Mouse (Mus musculus): ENCODE data around the gene Tbx15. TPM values are rescaled to one million over a fixed set of nuclear protein-coding genes. Genes with fewer than 3 reads are reported as not detected.
A peak's percentile ranks its signal among the peaks of the same experiment; 100 is the strongest.

Gene Tbx15
- polyA plus RNA-seq, 1 experiment = 5.0 TPM

DNA sequence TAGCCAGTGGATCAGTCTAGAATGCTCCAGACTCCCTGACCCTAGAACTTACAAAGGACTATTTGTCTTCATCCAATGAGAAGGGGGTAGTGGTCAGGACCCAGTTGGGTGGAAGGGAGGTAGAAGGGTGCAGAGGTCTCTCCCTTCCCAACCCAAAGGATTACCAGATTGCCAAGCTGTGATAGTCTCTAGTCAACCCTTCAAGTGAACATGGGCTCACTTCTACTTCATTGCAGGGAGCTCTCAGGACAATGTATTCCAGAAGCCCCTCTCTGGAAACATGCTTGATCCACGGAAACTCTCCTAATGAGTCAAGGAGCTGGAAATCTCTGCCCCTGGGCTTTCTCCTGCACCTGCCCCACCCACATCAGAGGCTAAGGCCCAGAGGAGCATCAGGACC is 1.5 kb upstream of the Tbx15 start:
- no peaks in the 10 kb centered on the region for H3K27me3 ChIP-seq (ENCODE audit: control insufficient read depth, insufficient read depth, insufficient read length)
- H3ac ChIP-seq (ENCODE audit: control insufficient read depth, insufficient read length, low read depth) = no peak overlapping the region
- H3K79me2 ChIP-seq (ENCODE audit: control insufficient read depth, insufficient read depth) = no peaks in the 10 kb centered on the region
- TF ChIP-seq MYOG (IDR thresholded peaks at IDR 0.05; ENCODE audit: control insufficient read depth, extremely low read depth, insufficient read length) (no peak), FOSL1 (IDR thresholded peaks at IDR 0.05; ENCODE audit: insufficient read depth, low read length, poor library complexity, severe bottlenecking) (no peak), CTCF (IDR thresholded peaks at IDR 0.05; ENCODE audit: control insufficient read depth, insufficient read depth, insufficient read length) (no peak), CEBPB (IDR thresholded peaks at IDR 0.05; ENCODE audit: low read depth) (no peak), USF1 (IDR thresholded peaks at IDR 0.05; ENCODE audit: low read depth) (no peak), MAX (IDR thresholded peaks at IDR 0.05) (no peak), MYOD1 (IDR thresholded peaks at IDR 0.05; ENCODE audit: control insufficient read depth, insufficient read length, low read depth) (no peak)
- no peak overlapping the region for H3K4me3 ChIP-seq (ENCODE audit: insufficient read depth, poor library complexity, severe bottlenecking)
- H3K79me3 ChIP-seq (ENCODE audit: low read depth) = no peaks in the 10 kb centered on the region
- H3K36me3 ChIP-seq (ENCODE audit: control insufficient read depth, insufficient read depth) = no peaks in the 10 kb centered on the region

DNA sequence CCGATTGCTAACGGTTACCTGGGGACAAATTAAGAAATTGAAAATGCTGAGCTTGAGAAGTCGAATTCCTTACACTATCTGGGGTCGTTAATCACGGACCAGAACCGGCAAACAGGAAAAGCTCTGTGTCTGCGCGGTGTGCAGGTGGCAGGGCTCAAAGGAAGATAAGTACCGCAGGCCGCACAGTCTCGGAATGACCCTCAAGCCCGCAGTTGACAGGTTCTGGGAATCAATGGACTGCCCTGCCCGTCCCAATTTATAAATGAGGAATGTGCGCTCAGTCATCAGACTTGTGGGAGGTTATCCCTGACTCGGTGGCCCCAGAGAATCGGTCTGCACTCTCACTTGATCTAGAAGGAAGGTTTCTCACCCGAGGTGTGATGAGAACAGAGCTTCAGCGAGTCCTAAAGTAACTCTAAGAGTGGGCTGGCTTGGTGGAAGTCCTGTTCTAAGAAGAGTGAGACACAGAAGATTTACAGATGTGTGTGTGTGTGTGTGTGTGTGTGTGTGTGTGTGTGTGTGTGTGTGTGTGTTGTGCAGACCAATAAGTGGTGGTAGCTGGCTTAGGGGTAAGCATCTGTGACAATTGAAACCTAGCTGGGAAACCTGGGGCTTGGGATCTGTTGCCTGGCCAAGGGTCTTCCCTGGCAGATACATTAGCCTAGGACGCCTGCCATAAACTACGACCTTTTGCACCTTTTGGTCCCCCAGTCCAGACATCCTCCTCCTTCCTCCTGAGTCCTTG is 708 bp upstream of the Tbx15 start:
- H3K27me3 ChIP-seq (ENCODE audit: control insufficient read depth, insufficient read depth, insufficient read length) = no peaks in the 10 kb centered on the region
- TF ChIP-seq CTCF (IDR thresholded peaks at IDR 0.05; ENCODE audit: control insufficient read depth, insufficient read depth, insufficient read length) (no peak), FOSL1 (IDR thresholded peaks at IDR 0.05; ENCODE audit: insufficient read depth, low read length, poor library complexity, severe bottlenecking) (no peak), MYOG (IDR thresholded peaks at IDR 0.05; ENCODE audit: control insufficient read depth, extremely low read depth, insufficient read length) (no peak), USF1 (IDR thresholded peaks at IDR 0.05; ENCODE audit: low read depth) (no peak), CEBPB (IDR thresholded peaks at IDR 0.05; ENCODE audit: low read depth) (no peak), MAX (IDR thresholded peaks at IDR 0.05) (no peak), MYOD1 (IDR thresholded peaks at IDR 0.05; ENCODE audit: control insufficient read depth, insufficient read length, low read depth) (no peak)
- no peak overlapping the region for H3ac ChIP-seq (ENCODE audit: control insufficient read depth, insufficient read length, low read depth)
- no peaks in the 10 kb centered on the region for H3K36me3 ChIP-seq (ENCODE audit: control insufficient read depth, insufficient read depth)
- no peaks in the 10 kb centered on the region for H3K79me2 ChIP-seq (ENCODE audit: control insufficient read depth, insufficient read depth)
- H3K4me3 ChIP-seq (ENCODE audit: insufficient read depth, poor library complexity, severe bottlenecking) = no peak overlapping the region
- H3K79me3 ChIP-seq (ENCODE audit: low read depth) = no peaks in the 10 kb centered on the region

DNA sequence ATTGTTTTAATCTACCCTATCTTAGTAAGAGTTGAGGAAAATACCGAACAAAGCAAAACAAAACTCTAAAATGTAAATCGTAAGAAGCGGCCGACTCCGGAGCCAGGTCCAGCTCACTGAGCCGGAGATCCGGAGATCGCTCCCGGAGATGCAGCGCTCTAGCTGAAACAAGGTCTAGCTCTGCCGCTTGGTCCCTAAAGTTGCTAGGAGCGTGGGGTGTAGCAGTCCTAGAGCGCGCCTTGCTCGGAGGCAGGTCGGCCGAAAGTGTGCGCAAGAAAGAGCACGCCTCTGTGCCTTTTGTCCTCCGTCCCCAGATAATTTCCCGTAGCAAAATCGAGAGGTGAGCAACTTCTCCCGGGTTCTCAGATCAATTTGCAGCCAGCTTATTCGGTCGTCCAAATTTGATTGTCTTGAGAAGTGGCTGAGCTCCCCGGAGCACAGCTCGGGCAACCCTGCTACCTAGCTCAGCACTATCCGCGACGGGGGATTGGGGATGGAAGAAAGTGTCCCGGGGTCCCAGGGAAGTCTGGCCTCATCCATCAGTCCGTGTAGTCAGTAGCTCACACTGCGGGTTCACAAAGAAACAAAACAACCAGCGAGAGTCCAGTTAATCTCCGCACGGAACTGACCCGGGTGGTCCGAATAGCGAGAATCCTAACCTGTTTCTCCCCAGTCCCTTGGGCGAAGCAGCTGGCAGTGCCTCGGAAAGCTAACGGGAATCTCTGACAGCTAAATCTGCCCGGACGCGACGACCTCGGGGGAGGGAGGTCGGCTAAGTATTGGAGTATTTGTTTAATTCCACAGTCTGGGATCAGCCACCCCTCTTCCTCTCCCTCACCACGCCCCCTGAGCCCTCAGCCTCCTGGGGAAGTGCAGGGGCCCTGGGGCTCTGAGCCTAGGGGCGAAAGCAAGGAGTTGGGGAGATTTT is 894 bp downstream of the Tbx15 start:
- no peak for TF ChIP-seq MYOG (IDR thresholded peaks at IDR 0.05; ENCODE audit: control insufficient read depth, extremely low read depth, insufficient read length)
- no peak for TF ChIP-seq FOSL1 (IDR thresholded peaks at IDR 0.05; ENCODE audit: insufficient read depth, low read length, poor library complexity, severe bottlenecking)
- TF ChIP-seq USF1 (IDR thresholded peaks at IDR 0.05; ENCODE audit: low read depth) = no peak
- no peak for TF ChIP-seq CTCF (IDR thresholded peaks at IDR 0.05; ENCODE audit: control insufficient read depth, insufficient read depth, insufficient read length)
- Histone ChIP-seq H3K36me3 (ENCODE audit: control insufficient read depth, insufficient read depth) (no peaks in the 10 kb centered on the region), H3K79me2 (ENCODE audit: control insufficient read depth, insufficient read depth) (no peaks in the 10 kb centered on the region), H3K79me3 (ENCODE audit: low read depth) (no peaks in the 10 kb centered on the region), H3ac (ENCODE audit: control insufficient read depth, insufficient read length, low read depth) (peak overlapping the region; percentile 56), H3K27me3 (ENCODE audit: control insufficient read depth, insufficient read depth, insufficient read length) (no peaks in the 10 kb centered on the region), H3K4me3 (ENCODE audit: insufficient read depth, poor library complexity, severe bottlenecking) (peak overlapping the region; percentile 21)

DNA sequence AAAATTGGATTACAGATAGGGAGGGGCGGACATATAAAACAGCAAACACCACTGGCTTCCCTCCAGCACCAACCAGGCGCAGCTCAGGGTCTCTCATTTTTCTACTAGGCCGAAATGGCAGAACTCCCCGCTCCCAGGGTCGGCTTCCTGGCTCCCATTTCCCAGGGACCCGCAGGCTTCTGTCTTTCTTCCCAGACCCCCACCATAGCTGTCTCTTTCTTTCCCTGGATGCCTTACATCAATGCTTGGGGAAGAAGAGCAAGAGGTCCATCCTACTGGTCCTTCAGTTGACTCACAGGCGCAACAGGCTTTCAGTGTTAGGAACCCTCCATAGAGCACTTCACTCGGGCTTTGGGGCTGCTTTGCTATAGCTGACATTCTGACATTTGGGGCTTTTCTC is 2.3 kb downstream of the Tbx15 start:
- H3K27me3 ChIP-seq (ENCODE audit: control insufficient read depth, insufficient read depth, insufficient read length) = no peaks in the 10 kb centered on the region
- H3K36me3 ChIP-seq (ENCODE audit: control insufficient read depth, insufficient read depth) = no peaks in the 10 kb centered on the region
- TF ChIP-seq MYOG (IDR thresholded peaks at IDR 0.05; ENCODE audit: control insufficient read depth, extremely low read depth, insufficient read length) (no peak), CEBPB (IDR thresholded peaks at IDR 0.05; ENCODE audit: low read depth) (no peak), MYOD1 (IDR thresholded peaks at IDR 0.05; ENCODE audit: control insufficient read depth, insufficient read length, low read depth) (no peak)
- no peak overlapping the region for H3K4me3 ChIP-seq (ENCODE audit: insufficient read depth, poor library complexity, severe bottlenecking)
- H3K79me3 ChIP-seq (ENCODE audit: low read depth) = no peaks in the 10 kb centered on the region
- H3ac ChIP-seq (ENCODE audit: control insufficient read depth, insufficient read length, low read depth) = no peak overlapping the region
- H3K79me2 ChIP-seq (ENCODE audit: control insufficient read depth, insufficient read depth) = no peaks in the 10 kb centered on the region

DNA sequence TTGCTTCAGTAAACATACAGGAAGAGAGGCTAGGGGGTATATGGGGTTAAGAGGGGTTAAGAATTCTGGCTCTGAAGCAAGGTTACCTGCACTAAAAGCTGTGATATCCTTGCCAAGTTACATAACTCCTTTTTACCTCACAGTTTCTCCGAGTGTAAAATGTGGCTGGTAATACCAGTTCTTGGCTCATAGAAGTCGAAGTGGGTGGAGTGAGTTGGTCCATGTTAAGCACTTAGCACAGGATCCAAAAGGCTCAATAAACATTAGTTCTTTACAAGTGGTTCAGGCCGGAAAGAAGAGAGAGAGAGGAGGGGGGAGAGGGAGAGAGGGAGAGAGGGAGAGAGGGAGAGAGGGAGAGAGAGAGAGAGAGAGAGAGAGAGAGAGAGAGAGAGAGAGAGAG is 5.2 kb downstream of the Tbx15 start:
- no peaks in the 10 kb centered on the region for H3K27me3 ChIP-seq (ENCODE audit: control insufficient read depth, insufficient read depth, insufficient read length)
- no peaks in the 10 kb centered on the region for H3K79me3 ChIP-seq (ENCODE audit: low read depth)
- H3K79me2 ChIP-seq (ENCODE audit: control insufficient read depth, insufficient read depth) = no peaks in the 10 kb centered on the region
- no peak overlapping the region for H3K4me3 ChIP-seq (ENCODE audit: insufficient read depth, poor library complexity, severe bottlenecking)
- no peaks in the 10 kb centered on the region for H3K36me3 ChIP-seq (ENCODE audit: control insufficient read depth, insufficient read depth)
- TF ChIP-seq FOSL1 (IDR thresholded peaks at IDR 0.05; ENCODE audit: insufficient read depth, low read length, poor library complexity, severe bottlenecking) = no peak
- TF ChIP-seq CEBPB (IDR thresholded peaks at IDR 0.05; ENCODE audit: low read depth) = no peak
- no peak for TF ChIP-seq MAX (IDR thresholded peaks at IDR 0.05)
- TF ChIP-seq CTCF (IDR thresholded peaks at IDR 0.05; ENCODE audit: control insufficient read depth, insufficient read depth, insufficient read length) = no peak
- TF ChIP-seq MYOD1 (IDR thresholded peaks at IDR 0.05; ENCODE audit: control insufficient read depth, insufficient read length, low read depth) = no peak
- no peak for TF ChIP-seq MYOG (IDR thresholded peaks at IDR 0.05; ENCODE audit: control insufficient read depth, extremely low read depth, insufficient read length)
- TF ChIP-seq USF1 (IDR thresholded peaks at IDR 0.05; ENCODE audit: low read depth) = no peak
- no peak overlapping the region for H3ac ChIP-seq (ENCODE audit: control insufficient read depth, insufficient read length, low read depth)
